Mouse (Mus musculus): ENCODE measurements around the gene Car5a.
A peak's percentile ranks its signal among the peaks of the same experiment; 100 is the strongest.

The Car5a gene

GRCm38 (mm10) chr8:121877212-121877611 is 67.5 kb downstream of the Car5a start:
- DNase-seq = no peak

GRCm38 (mm10) chr8:121875517-121875916 is 69.2 kb downstream of the Car5a start:
- DNase-seq = no peak

GRCm38 (mm10) chr8:121875045-121875444 is 69.7 kb downstream of the Car5a start:
- no peak for DNase-seq

DNA sequence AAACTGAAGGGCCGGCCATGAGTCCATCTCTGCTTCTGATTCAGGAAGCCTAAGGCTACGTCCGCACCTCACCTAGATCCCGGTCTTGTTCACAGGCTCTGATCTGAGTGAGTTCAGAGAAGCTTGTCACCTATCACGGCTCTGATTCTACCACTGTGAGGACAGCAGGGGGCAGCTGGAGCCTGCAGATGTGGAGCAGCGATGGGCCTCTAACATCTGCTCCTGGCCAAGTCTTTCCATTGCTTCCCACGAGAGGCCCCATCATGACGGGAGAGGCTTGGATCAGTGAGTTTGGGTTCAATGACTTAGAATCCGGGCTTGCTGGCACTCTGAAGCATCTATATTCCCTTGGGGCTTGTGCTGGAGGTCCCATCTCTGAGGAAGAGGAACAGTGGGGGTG is 70.7 kb downstream of the Car5a start:
- DNase-seq = peak; percentile 65 to 79

DNA sequence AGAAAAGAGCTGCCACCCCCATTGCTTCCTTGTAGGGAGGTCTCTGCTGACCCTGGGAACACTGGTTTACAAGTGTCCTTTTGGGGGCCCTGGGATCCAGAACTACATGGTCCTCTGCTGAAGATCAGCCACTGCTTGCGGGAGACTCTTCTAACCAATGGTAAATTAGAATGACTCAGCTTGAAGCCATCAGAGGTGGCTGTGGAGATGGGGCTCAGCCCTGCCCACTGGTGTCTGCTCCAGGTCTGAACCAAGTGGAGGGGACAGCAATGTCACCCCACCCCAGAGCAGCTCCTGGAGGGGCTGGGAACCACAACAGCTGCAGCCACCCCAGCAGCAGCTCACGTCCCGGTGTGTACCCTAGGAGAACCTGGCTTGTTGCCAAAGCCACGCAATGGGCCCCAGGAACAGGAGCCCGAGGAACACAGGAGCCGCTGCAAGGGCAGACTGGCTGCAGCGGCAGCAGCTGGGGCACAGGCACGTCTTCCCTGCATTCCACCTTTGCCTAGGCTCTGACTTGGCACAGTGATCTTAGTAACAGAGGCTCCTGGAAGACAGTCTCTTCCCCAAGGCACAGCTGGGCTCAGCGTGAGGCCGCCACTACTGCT is 72.8 kb downstream of the Car5a start:
- DNase-seq = peak in 1 of 2 experiments; percentile 15

- DNase-seq = no peak
Observed at GRCm38 (mm10) chr8:121870190-121870589, 74.5 kb downstream of the Car5a start.

GRCm38 (mm10) chr8:121868896-121869295 is 75.8 kb downstream of the Car5a start:
- no peak for DNase-seq

DNA sequence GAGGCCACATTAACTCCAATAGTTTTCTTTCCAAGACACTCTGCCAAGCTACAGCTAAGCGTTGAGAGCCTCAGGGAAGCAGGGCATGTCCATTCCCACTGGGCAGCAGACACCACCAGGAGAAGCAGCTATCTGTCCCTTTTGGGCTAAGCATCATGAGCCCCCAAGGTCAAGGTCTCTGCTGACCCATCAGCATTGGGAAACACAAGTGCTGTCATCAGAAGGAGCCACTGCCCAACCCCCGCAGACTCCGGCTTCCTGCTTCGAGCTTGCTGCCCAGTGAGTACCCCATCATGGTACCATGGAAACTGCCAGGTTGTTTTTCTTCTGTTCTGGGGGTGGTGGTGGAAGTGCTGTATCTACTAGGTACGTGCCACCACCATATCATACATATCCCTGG is 76.5 kb downstream of the Car5a start:
- no peak for DNase-seq

Measured in kidney, postnatal 36 days (tissue).